Mouse (Mus musculus) lung, adult 2 months (tissue): ENCODE results near the gene Orai2. TPM values are rescaled to one million over a fixed set of nuclear protein-coding genes. Genes with fewer than 3 reads are reported as not detected.

Experiments used
- DNase-seq: peaks from one replicate; pipeline ENCODE4 v3.0.0; 2022
- H3K4me1 ChIP-seq: fragments of 200-500 bp; 2 replicates; pipeline ENCODE4 v1.6.1; 2011; ENCODE audit warnings: low read length; ENCODE audit not compliant: control insufficient read depth, insufficient read depth
- H3K4me3 ChIP-seq: fragments of 200-500 bp; replicated peaks from 2 replicates; pipeline ENCODE3; 2011; ENCODE audit warnings: low read depth, mild to moderate bottlenecking, control low read depth, low read length; ENCODE audit errors: extremely low read depth
- CTCF ChIP-seq: fragments of 200-500 bp; IDR thresholded peaks from 2 replicates; pipeline ENCODE4 v1.5.1; 2011; ENCODE audit warnings: mild to moderate bottlenecking, low read length, control low read depth; ENCODE audit not compliant: insufficient read depth
- POLR2A ChIP-seq: fragments of 200-500 bp; IDR thresholded peaks from 2 replicates; pipeline ENCODE4 v1.6.1; 2011; ENCODE audit warnings: low read depth, mild to moderate bottlenecking, control low read depth, low read length, borderline replicate concordance; ENCODE audit errors: extremely low read depth
- WGBS: fragments of 180-500 bp; shearing (Covaris S2); methylation state at CpG from one replicate; pipeline ENCODE4 v1.1.7; 2018; 5-methylcytosine and 5-hydroxymethylcytosine counted together
- polyA plus RNA-seq: library from polyadenylated mRNA; depleted of rRNA; stranded (reverse); fragments of >200 nt; gene quantifications from 2 replicates; pipeline ENCODE4 v1.2.3, GENCODE M21; 2012

Orai2 gene
- polyA plus RNA-seq, 1 experiment, result 51.0 TPM

DNA sequence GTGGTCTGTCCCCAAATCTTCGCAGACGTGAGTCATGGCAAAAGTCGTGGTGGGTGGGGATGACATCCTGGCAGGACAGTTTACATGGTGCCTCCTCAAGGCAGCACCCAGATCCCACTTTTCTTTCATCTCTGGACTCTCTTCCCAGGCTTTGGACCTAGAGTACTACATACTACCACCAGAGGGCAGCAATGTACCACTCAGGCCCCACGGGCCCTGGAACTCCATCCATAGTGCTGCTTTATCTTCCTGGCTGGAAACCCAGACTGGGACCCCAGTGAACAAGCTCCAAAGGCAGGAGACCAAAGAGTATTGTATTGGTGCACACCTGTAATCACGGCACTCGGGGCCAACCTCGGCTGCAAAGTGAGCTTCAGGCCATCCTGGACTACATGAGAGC lies 31.3 kb upstream of the Orai2 start:
- H3K4me1 ChIP-seq, result peaks cover 8% of the 10 kb centered on the region; the same call in 1 of the 2 replicates
- DNase-seq, result peak; percentile 59
- no peak overlapping the region for H3K4me3 ChIP-seq
- TF ChIP-seq CTCF, result peak; percentile 88
- no peak for TF ChIP-seq POLR2A
- WGBS, result 29% methylated on average over 7 of the region's 7 CpGs

DNA sequence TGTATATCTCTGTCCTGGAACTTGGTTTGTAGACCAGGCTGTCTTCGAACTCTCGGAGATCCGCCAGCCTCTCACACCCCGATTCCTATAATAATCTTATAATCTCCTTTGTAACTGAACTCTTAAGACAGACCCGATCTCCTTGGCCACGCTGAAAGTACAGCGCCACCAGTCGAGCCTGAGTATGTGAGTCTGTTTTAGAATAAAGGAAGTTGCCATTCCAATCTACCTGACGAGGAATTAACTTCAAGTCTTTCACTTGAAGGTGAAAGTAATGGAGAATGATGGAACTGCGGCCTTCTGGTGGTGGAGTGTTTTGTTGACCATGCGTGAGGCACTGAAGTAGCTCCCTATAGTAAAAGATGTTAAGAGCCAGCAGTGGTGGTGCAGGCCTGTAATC lies 29.0 kb upstream of the Orai2 start:
- Histone ChIP-seq H3K4me3 (no peak overlapping the region), H3K4me1 (peaks cover 8% of the 10 kb centered on the region; the same call in 1 of the 2 replicates)
- no peak for DNase-seq
- WGBS, result 32% methylated on average over 11 of the region's 11 CpGs
- TF ChIP-seq POLR2A (no peak), CTCF (no peak)

DNA sequence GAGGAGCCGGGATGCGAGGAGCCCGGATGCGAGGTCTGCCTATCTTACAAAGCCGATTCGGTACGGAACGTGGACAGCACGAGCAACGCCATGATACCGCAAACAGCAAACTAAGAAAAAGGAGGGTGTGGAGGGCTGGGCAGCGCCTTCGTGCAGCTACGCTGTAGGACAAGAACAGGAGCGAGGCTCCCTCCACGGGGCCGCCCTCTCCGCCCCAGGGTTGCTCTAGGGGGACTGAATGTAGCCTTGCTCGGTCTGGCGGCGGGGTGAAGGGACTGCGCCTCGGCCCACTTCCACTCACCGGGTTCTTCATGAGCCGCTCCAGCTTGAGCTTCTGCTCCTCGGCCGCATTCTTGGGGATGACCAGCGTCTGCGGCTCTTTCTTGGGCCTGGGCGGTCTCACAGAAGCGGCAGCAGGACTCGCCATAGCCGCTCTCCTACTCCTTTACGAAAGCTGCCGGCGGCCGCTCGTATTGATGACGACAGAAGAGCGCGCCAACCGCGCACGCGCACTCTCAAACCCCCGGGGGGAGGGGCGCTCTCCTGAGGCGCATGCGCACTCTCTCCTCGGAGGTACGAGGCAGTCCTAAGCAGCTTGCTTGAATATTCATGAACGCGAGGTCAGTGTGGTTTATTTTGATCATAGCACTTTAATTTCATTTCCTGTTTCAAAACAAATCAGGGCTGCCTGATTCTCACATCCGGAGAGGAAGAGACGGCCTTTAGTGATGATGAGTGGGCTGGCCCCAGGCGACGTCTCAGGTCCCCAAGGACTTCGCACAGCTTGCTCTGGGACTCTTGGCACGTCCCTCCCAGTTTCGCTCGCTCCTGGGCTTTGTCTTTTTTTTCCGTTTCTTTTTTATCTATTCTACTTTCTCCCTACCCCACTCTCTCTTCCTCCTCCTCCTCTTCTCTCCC lies 28.2 kb upstream of the Orai2 start, which contains the start of gene Prkrip1:
Gene Prkrip1 (minus strand): TSS at position 490 of the 918 bp plus-strand sequence.
- H3K4me1 ChIP-seq, result peaks cover 8% of the 10 kb centered on the region; the same call in 1 of the 2 replicates
- H3K4me3 ChIP-seq, result peak within 1 kb of the TSS; percentile 90
- TF ChIP-seq CTCF, result no peak
- TF ChIP-seq POLR2A, result peak; percentile 68; the same call in 1 of the 2 replicates
- WGBS, result 1% methylated on average over 62 of the region's 62 CpGs
- peak; percentile 91 for DNase-seq

DNA sequence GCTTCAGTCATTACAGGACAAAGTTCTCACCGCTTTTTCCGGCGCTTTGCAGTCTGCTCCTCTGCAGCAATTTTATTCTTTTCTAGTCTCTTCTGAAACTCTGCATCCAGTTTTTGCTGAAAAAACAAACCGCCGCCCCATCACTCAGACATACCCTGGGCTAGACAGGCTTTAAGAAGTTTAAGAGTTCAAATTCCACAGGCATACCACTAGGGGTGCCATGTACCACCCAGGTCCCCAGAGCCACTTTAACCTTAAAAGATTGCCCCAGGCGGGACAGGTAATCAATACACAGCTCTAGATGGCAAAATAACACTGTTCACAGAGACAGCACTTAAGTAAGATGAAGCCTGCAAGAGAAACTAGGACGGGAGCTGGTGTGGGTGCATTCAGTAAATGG lies 21.4 kb upstream of the Orai2 start:
- no peak for TF ChIP-seq POLR2A
- DNase-seq, result no peak
- 85% methylated on average over 7 of the region's 7 CpGs for WGBS
- Histone ChIP-seq H3K4me1 (no peaks in the 10 kb centered on the region), H3K4me3 (no peak overlapping the region)

DNA sequence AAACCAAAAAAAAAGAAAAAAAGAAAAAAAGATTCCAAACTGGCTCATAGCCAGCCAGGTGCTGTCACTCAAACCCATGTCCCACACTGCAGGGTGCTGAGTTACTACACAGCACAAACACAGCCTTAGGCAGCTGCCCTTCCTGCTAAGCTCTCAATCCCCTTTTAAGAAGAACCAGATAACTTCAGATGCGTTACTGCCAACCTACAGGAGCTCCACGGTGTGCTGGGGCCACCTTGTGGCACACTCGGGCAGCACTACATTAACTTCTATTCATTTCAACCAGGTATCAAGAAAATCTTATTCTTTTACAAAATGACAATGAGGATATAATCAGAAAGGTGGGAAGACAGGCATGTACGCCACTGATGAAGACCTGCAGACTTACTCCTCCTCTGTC lies 16.2 kb upstream of the Orai2 start:
- 30% methylated on average over 4 of the region's 4 CpGs for WGBS
- TF ChIP-seq POLR2A (no peak), CTCF (peak; percentile 93)
- Histone ChIP-seq H3K4me3 (no peak overlapping the region), H3K4me1 (no peaks in the 10 kb centered on the region)
- DNase-seq, result peak; percentile 59

DNA sequence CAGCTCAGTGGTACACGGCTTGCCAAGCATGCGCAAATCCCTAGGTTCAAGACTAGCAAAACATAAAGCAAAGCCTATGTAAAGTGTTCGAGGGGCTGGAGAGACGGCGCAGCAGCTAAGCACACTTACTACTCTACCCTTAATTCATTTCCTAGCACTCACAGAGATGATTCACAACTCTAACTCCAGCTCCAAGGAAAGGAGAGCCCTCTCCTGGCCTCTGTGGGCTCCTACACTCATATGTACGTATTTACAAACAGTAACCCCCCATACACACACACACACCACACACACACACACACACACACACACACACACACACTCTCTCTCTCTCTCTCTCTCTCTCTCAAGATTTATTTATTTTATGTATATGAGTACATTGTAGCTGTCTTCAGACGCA lies 13.3 kb upstream of the Orai2 start:
- WGBS, result 85% methylated on average over 7 of the region's 7 CpGs
- no peak for TF ChIP-seq CTCF
- TF ChIP-seq POLR2A, result no peak
- no peak for DNase-seq
- Histone ChIP-seq H3K4me3 (no peak overlapping the region), H3K4me1 (no peaks in the 10 kb centered on the region; the same call in 1 of the 2 replicates)

DNA sequence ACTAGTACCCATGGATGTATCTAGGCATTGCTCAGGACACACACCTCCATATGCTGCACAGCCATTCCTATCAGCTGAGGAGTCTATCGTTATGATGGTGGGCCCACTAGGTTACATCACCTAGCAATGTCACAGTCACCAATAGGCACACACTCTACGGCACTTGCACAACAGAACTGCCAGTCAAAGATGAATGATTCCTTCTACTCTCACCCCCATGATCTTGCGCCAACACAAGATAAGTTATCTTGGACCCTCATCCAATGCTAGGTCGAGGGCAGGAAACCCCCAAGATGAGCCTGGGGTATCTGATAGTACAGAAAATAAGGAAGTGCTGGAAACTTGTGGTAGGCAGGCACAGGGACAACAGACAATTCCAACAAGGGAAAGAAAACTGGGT lies 12.3 kb upstream of the Orai2 start:
- 85% methylated on average over 4 of the region's 4 CpGs for WGBS
- Histone ChIP-seq H3K4me1 (peaks cover 3% of the 10 kb centered on the region; the same call in 1 of the 2 replicates), H3K4me3 (no peak overlapping the region)
- no peak for TF ChIP-seq CTCF
- TF ChIP-seq POLR2A, result no peak
- no peak for DNase-seq

DNA sequence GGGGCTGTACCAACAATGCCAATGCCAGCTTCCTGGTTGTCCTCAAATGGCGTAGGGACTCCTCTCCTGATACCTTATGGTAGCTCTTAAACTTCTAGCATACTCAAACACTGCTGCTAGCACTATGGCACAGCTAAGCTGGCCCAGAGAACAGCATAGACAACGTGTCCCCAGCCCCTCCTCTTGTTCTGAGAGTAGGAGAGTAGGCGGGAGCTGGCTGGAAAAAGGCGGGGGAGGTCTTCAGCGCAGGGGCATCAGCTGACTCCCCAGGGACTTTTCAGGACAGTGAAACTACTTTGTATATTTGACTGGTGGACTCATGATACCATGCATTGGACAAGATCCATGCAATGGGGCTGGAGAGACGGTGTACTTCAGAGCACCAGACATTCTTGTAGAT lies 11.5 kb upstream of the Orai2 start:
- peaks cover 3% of the 10 kb centered on the region; the same call in 1 of the 2 replicates for H3K4me1 ChIP-seq
- H3K4me3 ChIP-seq, result no peak overlapping the region
- no peak for DNase-seq
- WGBS, result 80% methylated on average over 6 of the region's 6 CpGs
- TF ChIP-seq POLR2A (no peak), CTCF (no peak)

DNA sequence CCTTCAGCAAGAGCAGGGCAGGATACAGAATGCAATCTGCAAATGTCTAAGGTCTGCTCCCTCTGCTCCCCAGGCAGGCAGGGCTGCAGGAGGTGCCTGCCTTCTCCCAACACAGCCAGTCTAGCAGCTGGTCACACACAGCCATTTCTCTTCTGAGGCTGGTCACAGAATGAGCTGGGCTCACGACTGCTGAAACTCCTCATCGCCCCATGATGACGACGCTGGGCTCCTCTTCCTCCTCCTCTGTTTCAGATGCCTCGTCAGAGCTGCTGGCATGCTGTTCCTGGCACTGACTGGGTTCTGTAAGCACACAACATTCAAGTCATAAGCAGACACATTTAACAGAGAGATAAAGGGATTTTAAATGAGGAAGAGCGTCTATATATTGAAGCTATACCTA lies 10.7 kb upstream of the Orai2 start:
- DNase-seq, result no peak
- 88% methylated on average over 6 of the region's 6 CpGs for WGBS
- Histone ChIP-seq H3K4me1 (peaks cover 3% of the 10 kb centered on the region; the same call in 1 of the 2 replicates), H3K4me3 (no peak overlapping the region)
- TF ChIP-seq CTCF (no peak), POLR2A (no peak)

DNA sequence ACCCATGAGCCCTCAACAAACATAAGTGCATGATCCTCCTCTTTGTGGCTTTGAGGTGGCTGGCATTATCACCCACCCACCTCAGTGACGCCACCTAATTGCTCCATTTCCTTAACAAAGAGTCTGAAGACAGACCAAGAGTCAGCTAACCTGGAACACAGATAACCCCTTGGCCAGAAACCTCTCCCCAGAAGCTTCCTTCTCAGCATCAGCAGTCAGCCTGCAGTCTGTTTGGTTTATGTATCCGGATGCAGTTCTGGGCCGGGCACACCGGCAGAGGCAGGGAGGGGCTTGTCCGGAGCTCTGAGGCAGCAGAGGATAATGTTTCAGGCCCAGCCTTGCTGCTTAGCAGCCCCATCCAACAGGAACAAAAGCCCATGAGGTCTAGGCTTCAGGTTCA lies 9.1 kb upstream of the Orai2 start:
- WGBS, result 56% methylated on average over 5 of the region's 5 CpGs
- TF ChIP-seq CTCF, result no peak
- TF ChIP-seq POLR2A, result no peak
- no peak for DNase-seq

More for the DNA sequence above, 9.1 kb upstream of the Orai2 start:
- H3K4me1 ChIP-seq, result peaks cover 3% of the 10 kb centered on the region; the same call in 1 of the 2 replicates
- no peak overlapping the region for H3K4me3 ChIP-seq
